Mouse (Mus musculus) frontal cortex, postnatal 36 days (tissue): ENCODE measurements around the gene Intu.

Source experiments
- DNase-seq, 2 experiments: peaks; one replicate each; pipeline ENCODE4 v3.0.0; 2022; ENCODE audit warnings: low spot score in 2 of 2

Gene Intu

DNA sequence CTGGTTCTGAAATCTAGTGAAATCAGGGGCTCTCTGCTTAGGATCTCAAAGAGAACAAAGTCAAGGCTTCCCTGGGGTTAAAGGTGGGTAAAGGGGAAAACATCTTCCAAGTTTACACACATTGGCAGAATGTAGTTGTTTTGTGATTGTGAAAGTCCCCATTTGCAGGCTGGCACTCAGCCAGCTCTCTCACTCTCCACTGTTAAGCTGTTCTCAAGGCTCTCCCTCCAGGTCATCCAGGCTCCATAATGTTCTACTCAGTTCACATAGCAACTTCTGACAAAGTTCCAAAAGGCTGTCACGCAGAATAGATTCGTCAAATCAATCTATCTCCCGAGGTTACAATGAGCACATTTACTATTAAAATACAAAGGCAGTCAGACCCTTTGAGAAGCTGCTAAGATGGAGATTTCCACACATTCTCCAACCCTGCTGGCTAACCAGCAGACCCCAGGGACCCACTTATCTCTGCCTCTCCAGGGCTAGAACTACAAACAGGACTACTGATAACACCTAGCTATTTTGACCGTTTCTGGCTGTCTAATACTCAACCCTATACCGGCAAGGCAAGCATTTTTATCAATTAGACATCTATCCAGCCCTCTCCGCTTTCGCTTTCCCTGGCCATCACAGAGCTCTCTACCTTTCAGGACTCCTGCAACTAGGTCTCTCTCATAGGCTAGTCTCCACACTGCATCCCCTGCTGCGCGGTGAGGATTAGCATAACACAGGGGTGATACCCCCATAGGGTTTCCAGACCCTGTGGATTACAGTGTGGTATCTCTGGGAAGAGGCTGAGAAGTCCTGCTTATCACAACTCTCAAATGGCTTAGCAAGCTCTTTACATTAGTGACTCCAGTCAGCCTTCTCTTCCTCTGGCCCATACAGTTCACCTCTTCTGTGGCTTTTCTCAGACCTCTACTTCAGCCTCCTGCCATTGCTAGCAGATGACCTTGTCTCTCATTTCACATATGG, 2.8 kb upstream of the Intu start:
- DNase-seq = no peak

DNA sequence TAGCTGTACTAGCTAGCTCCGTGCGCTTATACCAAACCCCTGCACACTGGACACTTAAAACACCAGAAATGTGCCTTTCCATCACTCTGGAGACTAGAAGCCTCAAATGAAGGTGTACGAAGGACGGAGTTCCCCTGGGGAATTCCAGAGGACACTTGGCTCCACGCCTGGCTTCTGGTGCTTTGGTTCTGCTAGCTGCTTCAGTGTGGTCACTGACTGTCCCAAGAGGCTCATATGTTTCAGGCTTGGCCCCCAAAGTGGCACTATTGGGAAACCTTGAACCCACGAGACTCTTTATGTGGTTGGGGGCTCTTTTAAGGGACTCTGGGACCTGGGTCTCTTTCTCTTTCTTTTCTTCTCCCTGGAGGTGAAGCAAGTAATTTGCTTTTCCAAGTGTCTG, 2.1 kb upstream of the Intu start:
- DNase-seq = no peak

DNA sequence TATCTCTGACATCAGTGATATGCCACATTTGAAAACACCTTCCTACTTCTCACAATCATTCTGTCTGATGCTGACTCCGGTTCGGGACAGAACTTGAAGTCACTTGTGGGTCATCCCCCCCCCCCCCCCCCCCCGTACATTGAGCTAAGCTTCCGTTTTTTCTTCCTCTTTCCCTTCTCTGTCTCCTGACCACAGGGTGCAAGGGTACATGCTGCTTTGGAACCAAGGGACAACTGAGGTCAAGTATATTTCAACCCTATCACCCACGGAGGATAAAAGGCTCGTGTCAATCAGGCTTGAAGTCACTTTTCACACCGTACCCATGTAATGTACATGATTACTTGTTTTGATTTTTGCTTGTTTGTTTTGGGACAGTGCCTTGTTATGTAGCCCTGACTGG, 241 bp upstream of the Intu start:
- DNase-seq = no peak

DNA sequence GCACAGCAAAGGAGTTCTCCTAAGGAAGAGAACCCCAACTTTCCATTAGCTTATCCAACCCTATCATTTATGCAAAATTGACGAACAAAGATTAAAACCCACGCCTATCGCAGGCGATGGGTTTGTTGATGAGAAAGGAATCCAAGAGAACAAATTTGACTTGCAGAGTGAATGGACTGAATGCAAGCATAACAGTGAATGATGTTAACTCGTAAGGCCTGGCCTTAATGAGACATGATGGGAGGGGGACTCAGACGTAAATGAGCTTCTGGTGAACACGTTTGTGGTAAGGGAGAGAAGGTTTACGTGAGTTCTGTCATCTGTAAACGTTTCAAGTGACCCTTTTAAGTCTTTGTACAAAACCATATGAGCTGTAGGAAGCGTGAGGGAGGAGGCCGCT, 1.2 kb downstream of the Intu start:
- DNase-seq = no peak

DNA sequence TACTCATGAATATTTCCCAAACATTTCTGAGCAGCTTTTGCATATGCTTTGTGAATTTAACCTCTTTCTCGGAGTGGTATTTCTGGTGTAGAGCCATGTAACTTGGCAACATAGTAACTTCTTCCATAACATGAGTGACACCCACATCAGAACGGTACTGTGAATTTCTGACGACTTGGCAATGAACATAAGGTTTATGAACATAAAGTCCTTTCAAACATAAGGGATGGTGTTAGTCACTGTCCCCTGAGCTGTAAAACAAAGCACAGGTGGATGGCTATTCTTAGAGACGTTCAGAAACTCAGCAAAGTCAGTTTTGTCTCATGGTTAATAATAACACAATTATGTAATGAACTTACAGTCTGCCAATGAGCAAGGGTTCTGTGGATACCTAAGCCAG, 3.1 kb downstream of the Intu start:
- DNase-seq = no peak

DNA sequence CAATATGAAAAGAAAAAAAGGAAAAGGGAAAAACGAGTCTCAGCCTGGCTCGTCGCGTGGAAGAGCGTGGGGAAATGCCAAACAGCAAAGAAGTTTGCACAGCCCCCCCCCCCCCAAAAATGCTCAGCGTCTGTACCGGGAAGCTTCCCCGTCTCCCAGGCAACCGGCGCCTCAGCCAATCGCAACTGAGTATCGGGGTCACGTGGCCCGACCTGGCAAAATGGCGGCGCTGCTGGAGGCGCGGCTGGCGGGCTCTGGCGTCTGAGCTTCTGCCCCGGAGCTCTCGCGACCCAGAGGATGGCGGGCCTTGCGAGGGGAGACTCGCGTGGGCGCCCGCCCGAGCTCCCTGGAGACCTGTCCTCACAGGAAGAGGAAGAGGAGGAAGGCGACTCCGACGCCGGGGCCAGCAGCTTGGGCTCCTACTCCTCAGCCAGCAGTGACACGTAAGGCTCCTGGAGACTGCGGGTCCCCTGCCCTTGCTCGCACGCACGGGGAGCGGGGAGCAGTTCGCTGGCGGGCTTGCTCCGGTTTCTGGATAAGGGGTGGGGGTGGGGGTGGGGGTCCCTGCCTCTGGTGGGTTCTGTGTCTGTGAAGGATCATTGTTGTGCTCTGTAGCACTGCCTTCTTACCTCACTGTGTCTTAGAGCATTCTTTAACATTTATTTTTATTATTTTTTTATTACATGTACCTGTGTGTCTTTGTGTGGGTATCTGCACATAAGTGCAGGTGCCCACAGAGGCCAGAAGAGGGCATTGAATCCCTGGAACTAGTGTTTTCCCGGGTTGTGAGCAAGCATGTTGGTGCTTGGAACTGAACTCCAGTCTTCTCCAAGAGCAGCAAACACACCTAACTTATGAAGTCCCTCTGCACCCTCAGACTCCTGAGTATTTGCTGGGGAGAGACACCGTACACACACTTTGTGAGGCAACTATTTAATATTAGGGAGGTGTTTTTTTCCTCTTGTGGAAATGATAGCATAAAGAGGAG, 9.8 kb downstream of the Intu start:
- peak; percentile 86 to 87 for DNase-seq

DNA sequence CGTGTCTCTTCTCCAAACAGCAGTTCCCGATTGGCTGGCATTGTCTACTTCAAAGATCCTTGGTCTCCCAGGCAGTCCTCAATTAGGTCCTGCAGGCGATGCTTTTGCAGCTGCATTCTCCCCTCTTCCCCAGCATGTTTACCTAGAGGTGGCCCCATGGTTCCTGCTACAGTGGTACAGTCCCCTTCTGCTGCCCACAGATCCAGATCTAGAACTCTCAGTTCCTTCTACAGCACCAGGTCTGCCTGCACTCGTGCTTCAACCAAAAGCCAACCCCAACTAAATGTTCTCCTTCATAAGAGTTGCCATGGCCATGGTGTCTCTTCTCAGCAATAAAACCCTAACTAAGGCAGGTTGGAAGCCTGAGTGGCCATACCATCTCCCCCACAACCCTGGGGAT, 15.5 kb downstream of the Intu start:
- DNase-seq = no peak

DNA sequence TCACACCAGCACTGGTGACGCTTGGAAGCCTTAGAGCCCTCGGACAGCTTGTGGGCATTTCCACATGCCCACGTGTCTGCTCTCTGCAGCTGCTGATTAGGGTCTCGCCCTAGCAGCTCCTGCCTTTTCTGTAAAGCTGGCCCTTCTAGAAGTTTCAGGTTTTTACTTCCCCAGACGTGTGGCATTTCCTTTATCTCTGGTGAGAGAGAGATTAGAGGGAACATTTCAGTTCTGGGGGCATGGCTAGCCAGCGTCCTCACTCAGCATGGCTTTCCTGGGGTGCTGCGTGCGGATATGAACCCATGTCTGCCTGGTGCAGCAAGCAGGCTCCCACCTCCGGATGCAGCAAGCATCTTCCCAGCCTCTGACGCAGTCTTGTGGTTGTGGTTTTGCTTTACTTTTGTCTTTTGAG, 121.9 kb downstream of the Intu start:
- no peak for DNase-seq

DNA sequence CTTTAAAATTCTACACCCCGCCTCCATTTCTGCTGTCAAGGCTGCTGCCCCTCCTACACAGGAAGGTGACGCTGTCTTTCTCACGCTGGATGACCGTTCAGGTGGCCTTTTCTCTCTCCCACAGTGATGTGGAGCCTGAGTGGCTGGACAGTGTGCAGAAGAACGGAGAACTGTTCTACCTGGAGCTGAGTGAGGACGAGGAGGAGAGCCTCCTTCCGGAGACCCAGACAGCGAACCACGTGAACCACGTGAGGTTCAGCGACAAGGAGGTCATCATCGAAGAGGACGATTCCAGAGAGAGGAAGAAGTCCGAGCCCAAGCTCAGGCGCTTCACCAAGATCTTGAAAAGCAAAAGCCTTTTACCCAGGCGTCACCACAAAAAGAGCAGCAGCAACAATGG, 122.5 kb downstream of the Intu start:
- no peak for DNase-seq

DNA sequence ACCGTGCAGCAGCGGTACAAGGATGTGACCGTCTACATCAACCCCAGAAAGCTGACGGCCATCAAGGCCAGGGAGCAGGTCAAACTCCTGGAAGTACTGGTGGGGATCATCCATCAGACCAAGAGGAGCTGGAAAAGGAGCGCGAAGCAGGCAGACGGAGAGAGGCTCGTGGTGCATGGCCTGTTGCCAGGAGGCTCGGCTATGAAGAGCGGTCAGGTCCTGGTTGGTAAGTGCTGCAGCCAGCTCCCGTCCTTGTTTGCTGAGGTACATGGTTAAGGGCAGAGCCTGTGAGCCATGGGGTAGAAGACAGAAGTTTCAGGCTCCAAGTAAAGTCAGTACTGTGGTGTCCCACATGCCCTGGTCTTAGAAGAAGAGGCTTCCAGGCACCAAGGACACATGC, 122.9 kb downstream of the Intu start:
- DNase-seq = no peak

DNA sequence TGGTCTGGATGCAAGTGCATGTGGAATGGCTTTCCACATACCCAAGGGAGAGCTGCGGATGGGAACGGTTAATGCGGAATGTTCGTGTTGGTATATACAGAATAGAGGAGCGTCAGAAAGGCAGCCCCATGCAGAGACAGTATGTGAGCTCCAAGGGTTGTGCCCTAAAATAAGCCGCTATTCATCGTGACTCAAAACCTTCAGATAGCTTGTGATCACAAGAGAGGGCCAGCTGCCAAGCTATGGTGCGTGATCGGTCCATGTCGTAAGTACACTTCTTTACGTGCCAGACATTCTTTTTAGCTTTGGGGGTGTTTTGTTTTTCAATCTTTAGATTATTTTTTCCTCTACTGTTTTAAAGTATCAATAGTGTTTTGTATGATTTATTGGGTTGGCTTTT, 124.5 kb downstream of the Intu start:
- DNase-seq = no peak

DNA sequence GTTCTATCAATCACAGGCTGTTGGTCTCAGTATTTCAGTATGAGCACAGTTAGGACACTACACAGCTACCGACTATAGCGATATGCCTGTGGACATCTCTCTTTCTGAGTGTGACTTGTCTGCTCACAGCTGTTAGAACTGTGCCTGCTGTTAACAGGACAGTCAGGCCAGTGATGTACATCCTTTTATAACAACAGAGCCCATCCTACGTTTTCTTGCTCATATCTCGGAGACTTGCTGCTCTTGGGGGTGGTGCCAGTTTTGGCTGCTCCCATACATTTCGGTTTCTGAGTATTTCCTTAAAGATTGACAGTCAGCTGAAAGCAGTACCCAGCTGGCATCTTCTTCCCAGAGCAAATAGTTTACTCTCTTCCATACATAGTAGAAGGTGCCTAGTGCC, 125.3 kb downstream of the Intu start:
- no peak for DNase-seq

DNA sequence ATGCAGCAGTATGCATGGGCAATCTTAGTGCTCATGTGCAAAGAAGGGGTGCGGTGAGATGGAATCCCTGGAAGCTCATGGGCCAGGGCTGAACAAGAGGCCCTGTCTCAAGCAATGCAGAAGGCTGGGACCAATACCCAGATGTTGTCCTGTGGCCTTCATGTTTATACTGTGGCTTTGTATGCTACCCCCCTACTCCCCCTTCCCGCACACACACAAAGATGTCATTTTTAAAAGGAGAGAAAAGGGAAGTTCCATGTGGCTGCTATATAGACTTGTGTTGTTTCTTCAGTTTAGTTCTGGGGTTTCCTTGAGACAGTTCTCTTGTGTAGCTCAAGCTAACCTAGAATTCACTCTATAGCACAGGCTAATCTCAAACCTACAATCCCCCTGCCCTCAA, 129.1 kb downstream of the Intu start:
- DNase-seq = no peak

DNA sequence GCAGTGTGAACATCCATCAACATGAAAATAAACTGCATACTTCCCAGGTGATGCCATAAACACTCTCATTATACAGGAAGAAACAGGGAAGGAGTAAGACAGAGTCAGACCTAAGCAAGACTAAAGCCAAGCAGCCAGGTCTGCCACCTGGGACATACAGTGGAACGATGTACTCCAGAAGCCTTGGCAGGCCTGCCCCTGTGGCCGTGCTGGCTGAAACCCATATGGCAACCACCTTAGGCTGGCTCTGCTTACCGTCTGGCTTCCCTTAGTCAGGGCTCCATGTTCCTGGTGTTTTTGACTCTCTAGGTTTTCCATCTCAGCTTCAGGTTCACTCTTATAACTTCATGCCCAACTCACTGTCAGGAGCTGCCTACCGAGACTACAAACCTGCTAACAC, 135.0 kb downstream of the Intu start:
- no peak for DNase-seq

DNA sequence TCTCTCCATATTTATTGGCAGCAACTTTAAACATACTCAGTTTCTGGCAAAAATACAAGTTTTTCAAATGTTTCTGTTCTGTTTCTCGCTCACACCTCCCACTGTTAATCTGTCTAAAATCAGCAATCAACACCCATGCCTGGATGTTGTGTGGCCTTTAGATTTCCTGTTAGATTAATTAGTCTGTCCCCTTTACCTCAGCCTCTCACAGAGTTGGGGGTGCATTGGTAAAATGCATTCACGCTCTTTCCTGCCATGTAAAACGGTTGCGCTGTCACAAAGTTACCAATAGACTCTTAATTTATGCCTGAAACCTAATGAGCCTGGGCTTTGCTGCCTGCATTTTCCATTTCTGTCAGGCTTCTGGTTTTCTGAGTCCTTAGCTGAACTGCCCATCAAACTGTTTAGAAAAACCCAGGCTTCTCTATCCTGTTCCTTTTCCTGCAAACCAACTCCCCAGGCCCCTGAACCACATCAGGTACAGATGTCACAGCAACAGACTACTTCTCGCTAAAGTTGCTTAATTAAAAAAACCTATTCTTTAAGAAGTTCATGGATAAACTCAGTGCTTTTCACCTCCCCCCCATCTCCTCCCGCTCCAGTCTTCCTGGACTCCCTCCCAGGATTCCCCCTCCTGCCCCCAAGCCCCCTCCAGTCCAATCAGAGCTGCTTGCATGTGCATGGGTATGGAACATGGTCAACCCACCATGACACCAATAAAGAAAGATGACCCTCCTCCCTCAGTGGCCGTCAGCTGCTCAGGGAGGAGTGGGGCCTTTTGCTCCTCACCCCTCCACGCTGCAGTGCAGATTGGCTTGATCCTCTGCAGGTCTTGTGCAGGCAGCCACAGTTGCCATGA, 136.0 kb downstream of the Intu start:
- DNase-seq = no peak

DNA sequence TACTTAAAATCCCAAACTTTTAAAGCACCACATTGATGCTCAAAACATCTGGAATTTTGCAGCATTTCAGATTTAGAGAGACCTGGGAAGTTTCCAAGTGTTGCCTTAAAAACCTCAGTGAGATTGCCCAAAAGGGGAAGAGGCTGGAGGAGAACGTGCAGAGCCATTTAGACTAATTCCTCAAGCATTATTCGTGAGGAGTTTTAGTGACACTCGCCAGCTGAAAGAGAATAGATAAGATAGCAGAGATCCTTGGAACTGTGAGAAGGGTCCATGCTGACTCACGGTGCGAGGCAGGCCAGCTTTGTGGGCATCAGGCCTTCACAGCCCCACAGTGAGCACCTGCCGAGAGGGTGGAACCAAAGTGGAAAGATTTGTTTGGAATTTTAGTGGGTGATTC, 137.8 kb downstream of the Intu start:
- no peak for DNase-seq

DNA sequence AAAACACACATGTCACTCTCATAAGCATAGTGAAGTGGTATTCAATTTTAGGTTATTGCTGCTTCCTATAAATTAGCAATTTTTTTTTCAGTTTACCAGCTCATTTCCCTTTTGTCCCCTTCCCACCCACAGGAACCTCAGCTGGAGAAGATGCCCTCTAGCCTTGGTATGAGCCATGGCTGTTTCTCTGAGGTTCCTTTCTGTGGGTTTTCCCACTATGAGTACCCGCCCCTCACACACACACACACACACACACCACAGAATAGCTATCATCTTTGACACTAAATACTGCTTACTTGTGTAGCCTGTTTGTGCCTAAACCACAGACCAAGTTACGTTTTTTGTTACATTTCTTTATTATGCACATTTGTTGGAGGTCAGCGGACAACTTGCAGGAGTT, 138.3 kb downstream of the Intu start:
- no peak for DNase-seq

DNA sequence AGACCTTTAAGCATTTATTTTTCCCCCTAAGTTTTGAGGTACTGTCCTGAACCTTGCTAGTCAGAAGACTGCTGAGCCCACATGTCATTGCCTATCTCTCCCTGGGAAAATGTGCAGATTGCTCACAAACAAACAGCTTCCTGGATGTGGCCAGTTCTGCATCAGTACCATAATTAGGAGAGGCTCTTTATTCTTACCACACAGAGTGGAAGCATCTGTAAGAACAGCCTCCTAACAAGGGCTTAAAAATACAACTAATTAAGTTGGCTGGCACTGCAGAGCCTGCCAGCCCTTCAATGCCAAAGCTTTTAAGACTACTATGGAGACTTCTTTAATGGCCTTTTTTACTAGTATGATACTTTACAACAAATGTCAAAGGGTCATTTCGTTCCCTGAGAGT, 142.4 kb downstream of the Intu start:
- DNase-seq = no peak

DNA sequence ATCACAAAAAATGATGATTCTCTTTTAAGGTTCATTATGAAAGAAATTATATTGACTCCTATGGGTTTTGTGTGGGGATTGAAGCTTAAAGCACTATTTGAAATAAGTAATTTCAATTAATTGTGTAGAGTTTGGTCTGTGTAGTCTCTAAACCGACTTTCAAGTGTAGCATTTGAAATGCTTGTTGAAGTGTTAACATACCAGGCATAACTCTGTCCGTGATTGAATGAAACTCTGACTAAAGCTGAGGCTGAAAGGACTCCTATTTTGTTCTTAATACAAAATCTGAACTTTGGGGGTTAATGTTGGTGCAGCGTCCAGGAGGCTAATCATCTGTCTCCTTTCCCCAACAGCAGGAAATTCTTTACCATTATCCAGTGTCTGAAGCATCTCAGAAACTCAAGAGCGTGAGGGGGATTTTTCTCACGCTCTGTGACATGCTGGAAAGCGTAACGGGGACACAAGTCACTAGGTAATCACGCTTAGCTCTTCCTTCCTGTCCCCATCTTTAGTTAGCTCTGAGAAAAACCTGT, 143.9 kb downstream of the Intu start:
- no peak for DNase-seq

DNA sequence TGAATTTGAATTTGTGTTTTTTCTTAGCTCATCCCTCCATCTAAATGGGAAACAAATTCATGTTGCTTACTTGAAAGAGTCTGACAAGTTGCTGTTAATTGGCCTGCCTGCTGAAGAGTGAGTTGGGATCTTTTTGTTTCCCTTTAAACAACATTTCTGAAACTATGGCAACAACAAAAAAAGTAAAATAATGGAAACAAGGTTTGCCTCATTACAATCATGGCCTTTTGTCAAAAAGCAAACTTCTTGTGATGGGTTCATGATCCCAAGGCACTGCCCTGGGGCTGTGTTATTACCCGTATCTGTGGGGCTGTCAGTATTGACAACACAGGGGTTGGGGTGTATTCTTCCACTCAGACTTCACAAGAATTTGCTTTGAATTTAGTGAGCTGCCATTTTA, 147.8 kb downstream of the Intu start:
- DNase-seq = no peak

DNA sequence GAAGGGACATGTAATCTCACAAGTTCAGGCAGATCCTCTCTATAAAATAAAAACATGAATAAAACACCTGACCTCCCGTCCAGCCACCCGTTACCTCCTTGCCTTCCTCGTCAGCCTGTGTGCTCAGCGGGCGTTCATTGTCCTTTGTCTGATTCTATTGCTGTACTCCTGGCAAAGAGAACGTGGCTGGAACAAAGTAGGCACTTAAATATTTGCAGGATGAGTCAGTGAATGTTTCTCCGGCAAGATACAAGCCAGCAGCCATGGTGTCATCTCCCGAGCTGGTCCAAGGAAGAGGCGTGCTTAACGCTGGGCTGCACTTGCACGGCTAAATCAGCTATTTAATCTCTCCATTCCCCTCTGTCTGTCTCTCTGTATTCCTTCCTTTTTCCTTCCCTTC, 151.3 kb downstream of the Intu start:
- DNase-seq = peak; percentile 12 to 24
